Mouse (Mus musculus) kidney, postnatal 0 days (tissue): Measurements from ENCODE around the gene Uqcc1. TPM values are rescaled to one million over a fixed set of nuclear protein-coding genes. Genes with fewer than 3 reads are reported as not detected.

Experiments used
- ATAC-seq: fragments of 200-750 bp; cut with Nextera tagmentation; replicated peaks from 2 replicates; pipeline ENCODE4 v1.8.0; 2017; ENCODE audit warnings: low read depth, moderate number of reproducible peaks, moderate TSS enrichment, moderate library complexity; ENCODE audit not compliant: low FRiP score
- DNase-seq: peaks from one replicate; pipeline ENCODE4 v3.0.0-alpha.2; 2016; ENCODE audit warnings: low spot score
- H3K27ac ChIP-seq: fragments of 300-500 bp; sonication (generic); 2 replicates; pipeline ENCODE4 v1.5.1; 2014; ENCODE audit warnings: mild to moderate bottlenecking
- H3K27me3 ChIP-seq: fragments of 300-500 bp; sonication (generic); 2 replicates; pipeline ENCODE4 v1.6.1; 2014; ENCODE audit warnings: low read length, mixed read lengths; ENCODE audit not compliant: insufficient read depth
- H3K36me3 ChIP-seq: fragments of 300-500 bp; sonication (generic); 2 replicates; pipeline ENCODE4 v1.6.1; 2014; ENCODE audit warnings: low read length, mixed read lengths; ENCODE audit not compliant: insufficient read depth
- H3K4me1 ChIP-seq: fragments of 300-500 bp; sonication (generic); replicated peaks from 2 replicates; pipeline ENCODE4 v1.6.1; 2014; ENCODE audit warnings: antibody characterized with exemption, low read length, mixed read lengths; ENCODE audit not compliant: insufficient read depth
- H3K4me2 ChIP-seq: fragments of 300-500 bp; sonication (generic); 2 replicates; pipeline ENCODE4 v1.6.1; 2014; ENCODE audit warnings: mild to moderate bottlenecking, low read length, moderate library complexity, mixed read lengths
- H3K4me3 ChIP-seq: fragments of 300-500 bp; sonication (generic); replicated peaks from 2 replicates; pipeline ENCODE4 v1.5.1; 2014; ENCODE audit warnings: low read depth, low read length
- H3K9ac ChIP-seq: fragments of 300-500 bp; sonication (generic); 2 replicates; pipeline ENCODE4 v1.6.1; 2014; ENCODE audit warnings: low read depth, low read length
- H3K9me3 ChIP-seq: fragments of 300-500 bp; sonication (generic); replicated peaks from 2 replicates; pipeline ENCODE4 v1.6.1; 2016; ENCODE audit warnings: low read length, inconsistent platforms, mixed read lengths
- CTCF ChIP-seq: IDR thresholded peaks from 2 replicates; pipeline ENCODE4 v1.5.1; 2016; ENCODE audit warnings: antibody characterized with exemption, low read depth, mild to moderate bottlenecking, moderate library complexity
- WGBS: fragments of 180-500 bp; shearing (Covaris S2); extraction: QIAGEN DNeasy Blood & Tissue Kit; methylation state at CpG from one replicate; pipeline ENCODE4 v1.1.7; 2014; 5-methylcytosine and 5-hydroxymethylcytosine counted together
- polyA plus RNA-seq: library from polyadenylated mRNA; unstranded; fragments of >200 nt; fragmentation: Nextera tagmentation; extraction: Ambion mirVana; gene quantifications from 2 replicates; pipeline ENCODE4 v1.2.1, GENCODE M21; 2015

Uqcc1 gene
- polyA plus RNA-seq = 72.9 and 83.2 TPM in 2 replicates

DNA sequence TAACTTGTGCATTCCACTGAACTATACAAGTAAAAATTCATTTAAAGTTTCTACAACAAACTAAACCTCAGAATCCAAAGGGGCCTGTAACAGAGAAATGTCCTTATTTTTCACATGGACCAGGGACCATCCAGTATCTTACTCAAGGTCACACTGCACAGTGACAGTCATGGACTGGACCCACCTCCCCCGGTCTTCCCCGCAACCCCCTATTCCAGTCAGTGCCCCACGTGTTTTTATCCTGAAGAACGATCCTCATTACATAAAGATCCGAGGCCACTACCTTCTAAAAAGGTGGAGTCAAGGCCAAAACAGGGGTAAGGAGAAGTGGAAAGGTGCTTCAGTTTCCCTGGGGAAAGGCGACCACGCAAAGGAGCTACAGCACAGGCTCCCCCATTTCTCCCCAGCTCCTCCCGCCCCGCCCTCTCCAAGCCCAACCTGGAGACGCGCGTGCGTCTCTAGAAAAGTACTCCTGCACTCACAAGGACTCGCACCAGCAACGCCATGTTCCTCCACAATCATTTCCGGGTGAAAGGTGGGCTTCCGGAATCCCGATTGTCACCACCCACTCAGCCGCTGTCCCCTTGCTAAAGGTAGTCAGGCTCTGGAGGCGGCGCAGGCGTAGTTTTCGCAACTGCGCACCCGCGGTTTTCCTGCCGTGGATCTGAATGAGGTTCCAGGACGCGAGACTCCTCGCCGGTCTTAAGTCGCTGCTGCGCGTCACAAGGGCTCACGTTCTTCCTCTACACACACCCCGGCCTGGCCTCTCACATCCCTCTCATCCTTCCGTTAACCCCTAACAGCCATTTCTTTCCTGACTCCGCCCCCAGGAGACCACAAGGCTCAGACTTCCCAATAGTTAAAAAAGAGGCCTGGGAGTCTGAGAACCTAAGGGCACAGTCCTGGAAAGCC, at the start of gene Uqcc1:
Gene Uqcc1, minus strand, starts transcription at position 780 of the 912 bp plus-strand sequence.
- Histone ChIP-seq H3K27ac (peak within 1 kb of the TSS; percentile 88), H3K4me1 (0 out of 2 replicates have a peak, but pooled peaks cover 3% of the 10 kb centered on the region), H3K36me3 (0 out of 2 replicates have a peak, but pooled peaks cover under 1% of the 10 kb centered on the region), H3K9ac (peak within 1 kb of the TSS; percentile 68), H3K9me3 (no peaks in the 10 kb centered on the region), H3K4me2 (peak within 1 kb of the TSS; percentile 88), H3K4me3 (peak within 1 kb of the TSS; percentile 65), H3K27me3 (no peaks in the 10 kb centered on the region)
- DNase-seq (peak; percentile 96), ATAC-seq (peak; percentile 90)
- under 1% methylated on average over 38 of the region's 38 CpGs for WGBS
- TF ChIP-seq CTCF = no peak

DNA sequence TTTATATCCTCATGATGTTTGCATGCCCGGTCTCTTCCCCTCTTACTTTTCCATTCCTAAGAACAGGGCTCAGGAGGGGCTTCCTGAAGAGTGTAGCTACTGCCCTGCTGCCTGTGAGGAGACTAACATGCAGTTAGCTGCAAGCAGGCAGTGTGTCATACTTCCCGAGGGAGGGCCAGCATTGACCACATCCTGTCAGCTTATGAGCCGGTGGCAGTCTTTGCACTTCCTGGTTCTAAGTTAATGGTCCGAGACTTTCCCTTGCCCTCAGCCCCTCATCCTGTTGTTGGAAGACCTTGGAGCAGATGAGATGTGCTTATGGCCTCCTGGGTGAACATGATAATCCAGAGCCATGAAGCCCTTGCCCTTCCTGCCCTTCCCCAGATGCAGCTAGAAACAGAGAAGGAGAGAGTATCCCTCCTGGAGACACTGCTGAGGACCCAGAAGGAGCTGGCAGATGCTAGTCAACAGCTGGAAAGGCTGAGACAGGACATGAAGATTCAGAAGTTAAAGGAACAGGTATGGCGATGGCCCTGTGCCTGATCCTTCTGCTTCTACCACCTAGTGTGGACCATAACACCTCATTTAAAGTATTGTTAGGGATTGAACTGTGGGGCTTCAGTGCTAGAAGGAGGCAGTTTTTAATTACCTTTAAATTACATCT, 49.4 kb upstream of the Uqcc1 start:
- Histone ChIP-seq H3K4me3 (no peak overlapping the region), H3K36me3 (peaks cover 69% of the 10 kb centered on the region), H3K9ac (no peak overlapping the region), H3K4me1 (no peaks in the 10 kb centered on the region), H3K9me3 (no peaks in the 10 kb centered on the region), H3K4me2 (no peak overlapping the region; the same call in 1 of the 2 replicates), H3K27ac (no peak overlapping the region; the same call in 1 of the 2 replicates), H3K27me3 (no peaks in the 10 kb centered on the region)
- DNase-seq = peak; percentile 75
- WGBS = 43% methylated on average over 5 of the region's 5 CpGs
- TF ChIP-seq CTCF = no peak
- peak; percentile 46; the same call in 1 of the 2 replicates for ATAC-seq

DNA sequence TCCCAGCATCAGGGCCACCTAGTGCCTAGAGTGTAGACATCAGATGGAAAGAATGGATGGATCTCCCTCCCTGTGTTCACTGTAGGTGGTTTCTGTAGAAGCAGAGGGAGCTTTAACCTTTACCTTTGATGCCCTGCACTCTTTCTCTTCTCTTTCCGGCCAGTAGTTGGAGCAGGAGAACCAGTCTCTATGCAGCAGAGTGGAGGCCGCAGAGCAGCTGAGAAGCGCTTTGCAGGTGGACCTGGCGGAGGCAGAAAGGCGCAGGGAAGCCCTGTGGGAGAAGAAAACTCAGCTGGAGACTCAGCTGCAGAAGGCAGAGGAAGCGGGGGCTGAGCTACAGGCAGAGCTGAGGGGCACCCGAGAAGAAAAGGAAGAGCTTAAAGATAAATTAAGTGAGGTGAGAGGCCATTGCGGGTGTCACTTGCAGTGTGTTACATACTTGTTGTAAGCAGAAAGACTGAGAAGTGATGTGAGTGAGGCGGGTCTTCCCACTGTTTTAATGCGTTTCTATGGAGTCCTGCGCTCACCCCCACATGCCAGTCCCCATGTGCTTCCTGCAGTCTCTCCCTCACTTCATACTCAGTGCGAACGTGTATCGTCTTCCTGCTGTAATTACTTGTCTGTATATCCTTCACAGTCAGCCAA, 44.1 kb upstream of the Uqcc1 start:
- Histone ChIP-seq H3K4me2 (no peak overlapping the region), H3K36me3 (peaks cover 61% of the 10 kb centered on the region), H3K9ac (no peak overlapping the region), H3K9me3 (no peaks in the 10 kb centered on the region), H3K27me3 (no peaks in the 10 kb centered on the region), H3K4me3 (no peak overlapping the region), H3K4me1 (no peaks in the 10 kb centered on the region), H3K27ac (no peak overlapping the region)
- TF ChIP-seq CTCF = peak; percentile 41
- ATAC-seq = no peak
- DNase-seq = no peak
- WGBS = 78% methylated on average over 14 of the region's 14 CpGs

DNA sequence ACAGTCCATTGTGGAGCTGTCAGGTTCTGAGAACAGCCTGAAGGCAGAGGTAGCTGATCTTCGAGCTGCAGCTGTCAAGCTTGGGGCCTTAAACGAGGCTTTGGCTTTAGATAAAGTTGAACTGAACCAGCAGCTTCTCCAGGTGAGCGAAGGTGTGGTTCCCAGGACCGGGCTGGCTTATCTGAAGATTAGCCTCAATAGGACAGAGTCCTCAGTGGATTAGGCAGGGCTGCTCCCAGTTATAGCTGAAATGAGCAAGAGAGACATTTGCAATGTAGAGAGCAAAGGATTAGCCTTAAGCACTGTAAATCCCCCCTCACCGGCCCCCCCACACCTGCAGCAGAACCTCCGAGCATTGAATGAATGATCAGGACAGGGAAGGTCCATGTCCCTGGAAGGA, 43.2 kb upstream of the Uqcc1 start:
- 87% methylated on average over 6 of the region's 6 CpGs for WGBS
- no peaks in the 10 kb centered on the region for H3K4me1 ChIP-seq

DNA sequence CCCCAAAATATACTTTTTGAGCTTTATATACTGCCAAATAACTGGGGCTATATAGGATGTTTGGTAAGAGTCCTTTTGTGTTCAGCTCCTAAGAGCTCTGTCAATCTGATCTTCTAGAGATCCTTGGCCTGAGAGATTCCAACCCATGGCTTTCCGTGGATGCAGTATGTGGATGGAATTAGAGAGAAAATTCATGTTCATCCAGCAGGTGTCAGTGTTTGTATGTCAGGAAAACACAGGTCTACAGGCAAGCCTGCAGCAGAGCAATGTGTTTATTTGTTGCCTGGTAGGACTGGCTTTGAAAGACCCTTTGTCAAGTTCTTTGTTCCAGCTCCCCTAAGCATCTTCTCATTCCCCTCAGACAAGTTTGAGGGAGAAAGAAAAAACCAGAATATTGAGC, 32.9 kb upstream of the Uqcc1 start:
- no peak overlapping the region for H3K9ac ChIP-seq
- peaks cover 48% of the 10 kb centered on the region for H3K36me3 ChIP-seq
- 25% methylated on average over 1 of the region's 1 CpGs for WGBS
- H3K27ac ChIP-seq = no peak overlapping the region
- peak; percentile 65 for DNase-seq
- H3K9me3 ChIP-seq = no peaks in the 10 kb centered on the region
- H3K27me3 ChIP-seq = no peaks in the 10 kb centered on the region
- H3K4me1 ChIP-seq = no peaks in the 10 kb centered on the region
- H3K4me2 ChIP-seq = no peak overlapping the region
- no peak overlapping the region for H3K4me3 ChIP-seq
- no peak for ATAC-seq
- TF ChIP-seq CTCF = peak; percentile 70

More for the DNA sequence above, 43.2 kb upstream of the Uqcc1 start:
- Histone ChIP-seq H3K4me2 (no peak overlapping the region), H3K9ac (no peak overlapping the region), H3K36me3 (peaks cover 67% of the 10 kb centered on the region), H3K27me3 (no peaks in the 10 kb centered on the region), H3K27ac (no peak overlapping the region), H3K4me3 (no peak overlapping the region), H3K9me3 (no peaks in the 10 kb centered on the region)
- no peak for ATAC-seq
- TF ChIP-seq CTCF = no peak
- DNase-seq = no peak

DNA sequence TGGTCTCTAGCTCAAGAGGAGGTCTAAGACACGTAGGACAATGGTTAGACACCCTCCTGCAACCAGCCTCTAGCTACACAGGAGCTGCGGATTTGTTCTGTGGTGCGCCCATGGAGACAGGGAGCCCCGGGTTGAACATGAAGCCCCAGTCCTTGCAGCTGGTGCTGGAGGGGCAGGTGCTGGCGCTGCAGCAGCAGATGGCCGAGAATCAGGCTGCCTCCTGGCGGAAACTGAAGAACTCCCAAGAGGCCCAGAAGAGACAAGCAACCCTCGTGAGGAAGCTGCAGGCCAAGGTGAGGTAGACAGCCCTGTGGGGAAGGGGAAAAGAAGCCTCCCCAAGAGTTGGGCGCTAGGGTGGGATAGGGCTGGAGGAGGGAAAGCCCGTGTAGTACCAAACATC, 31.8 kb upstream of the Uqcc1 start:
- DNase-seq (no peak), ATAC-seq (no peak)
- Histone ChIP-seq H3K36me3 (peaks cover 37% of the 10 kb centered on the region), H3K27ac (no peak overlapping the region), H3K4me2 (no peak overlapping the region), H3K4me1 (no peaks in the 10 kb centered on the region; the same call in 1 of the 2 replicates), H3K9ac (no peak overlapping the region), H3K27me3 (no peaks in the 10 kb centered on the region), H3K9me3 (no peaks in the 10 kb centered on the region), H3K4me3 (no peak overlapping the region)
- whole genome bisulfite sequencing = 86% methylated on average over 10 of the region's 10 CpGs
- no peak for TF ChIP-seq CTCF
